Mouse (Mus musculus) layer of hippocampus, adult 2 months (tissue): ENCODE measurements around the gene Plet1. TPM values are rescaled to one million over a fixed set of nuclear protein-coding genes. Genes with fewer than 3 reads are reported as not detected.

Experiments
- DNase-seq, 2 experiments: peaks; one replicate each; pipeline ENCODE4 v3.0.0; 2022; ENCODE audit warnings: low spot score in 2 of 2
- H3K27ac ChIP-seq: fragments of 200-600 bp; 2 replicates; pipeline ENCODE4 v1.8.1; 2022
- H3K4me3 ChIP-seq: fragments of 200-600 bp; 2 replicates; pipeline ENCODE4 v1.8.1; 2022; ENCODE audit warnings: mild to moderate bottlenecking
- CTCF ChIP-seq: fragments of 200-600 bp; conservative IDR thresholded peaks from 2 replicates; pipeline ENCODE4 v1.8.1; 2022; ENCODE audit warnings: antibody characterized with exemption, mild to moderate bottlenecking, moderate library complexity
- total RNA-seq, 2 experiments: library from RNA; stranded (reverse); gene quantifications; 2 replicates each; pipeline ENCODE4 v1.2.3; 2021

Gene Plet1
- total RNA-seq, 2 experiments from 2014 or later: not detected

DNA sequence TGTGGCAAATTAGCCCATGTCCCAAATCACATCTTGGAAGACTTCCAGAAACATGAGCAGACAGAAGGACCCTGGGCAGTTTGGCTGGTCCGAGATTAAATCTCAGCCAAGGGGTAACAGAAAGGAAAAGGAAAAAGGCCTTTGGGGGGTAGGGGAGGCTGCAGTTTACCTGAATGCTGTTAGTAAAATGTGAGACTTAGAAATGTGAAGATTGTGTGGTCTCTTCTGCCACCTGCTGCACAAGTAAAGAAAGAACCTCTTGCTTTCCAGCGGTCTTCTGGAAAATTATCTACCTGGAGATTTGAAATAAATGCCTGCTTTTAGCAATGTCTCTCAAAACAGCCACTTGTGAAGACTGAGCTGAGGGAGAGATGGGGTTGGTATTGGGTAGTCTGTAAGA, 36.6 kb downstream of the Plet1 start:
- DNase-seq: peak; percentile 12 to 55
- peak; percentile 81 for TF ChIP-seq CTCF

DNA sequence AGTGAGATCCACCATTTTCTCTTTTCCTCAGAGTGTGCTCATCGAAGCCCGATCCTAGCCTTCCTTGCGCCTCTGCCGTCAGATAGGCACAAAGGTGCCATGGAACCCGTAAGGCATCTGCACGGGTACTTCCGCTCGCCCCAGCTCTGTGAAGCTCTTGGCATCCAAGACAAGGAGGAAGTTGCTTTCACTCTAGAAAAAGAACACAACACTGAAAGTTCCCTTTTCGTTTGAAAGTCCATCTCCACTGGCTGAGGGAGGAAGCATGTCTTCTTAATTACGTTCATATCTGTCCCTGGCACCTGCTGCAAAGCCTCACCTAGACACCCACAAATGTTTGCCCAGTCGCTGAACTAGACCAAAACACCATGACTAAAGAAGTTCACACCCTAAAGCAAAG, 39.0 kb downstream of the Plet1 start:
- peak overlapping the region; percentile 41 for H3K4me3 ChIP-seq
- peak overlapping the region; percentile 73 for H3K27ac ChIP-seq
- peak in 1 of 2 experiments; percentile 18 for DNase-seq
- TF ChIP-seq CTCF: no peak

More for the DNA sequence above, 36.6 kb downstream of the Plet1 start:
- no peak overlapping the region for H3K4me3 ChIP-seq
- H3K27ac ChIP-seq: no peak overlapping the region

DNA sequence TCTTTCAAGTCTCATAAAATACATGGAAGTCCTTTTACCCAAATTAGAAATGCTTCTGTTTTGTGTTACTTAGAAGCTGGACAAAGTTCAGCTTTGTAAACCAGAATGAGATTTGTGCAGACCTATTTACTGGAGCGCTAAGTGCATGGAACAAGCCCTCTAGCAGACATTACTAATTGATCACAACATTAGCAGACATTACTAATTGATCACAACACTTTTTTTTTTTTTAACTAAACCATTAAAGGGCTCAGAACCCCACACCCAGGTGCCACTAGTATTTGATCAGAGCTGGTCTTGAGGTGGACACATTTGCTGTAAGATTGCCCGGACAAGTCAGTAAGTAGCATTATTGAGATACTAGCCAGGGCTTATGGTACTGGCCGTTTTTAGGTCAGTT, 39.5 kb downstream of the Plet1 start:
- Histone ChIP-seq H3K27ac (peak overlapping the region; percentile 73), H3K4me3 (peak overlapping the region; percentile 41)
- DNase-seq: no peak
- no peak for TF ChIP-seq CTCF

DNA sequence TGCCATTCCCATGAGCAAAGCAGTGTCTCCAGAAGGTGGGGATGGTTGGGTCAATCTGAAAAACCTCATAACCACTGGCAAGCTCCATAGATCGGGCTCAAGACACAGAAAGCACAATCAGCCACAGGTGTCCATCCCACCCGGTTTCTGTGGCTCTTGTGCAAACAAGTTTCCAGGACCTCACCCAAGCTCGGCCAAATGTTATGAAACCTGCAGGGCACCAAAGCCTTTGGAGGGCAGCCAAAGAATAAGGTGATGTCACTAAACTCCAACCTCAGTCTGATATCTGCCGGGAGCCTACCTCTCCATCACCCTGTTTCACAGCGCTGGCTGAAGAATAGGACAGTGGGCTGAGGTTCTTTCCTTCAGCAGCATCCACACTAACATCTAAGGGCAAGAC, 41.6 kb downstream of the Plet1 start:
- TF ChIP-seq CTCF: no peak
- H3K4me3 ChIP-seq: no peak overlapping the region
- DNase-seq: no peak
- H3K27ac ChIP-seq: no peak overlapping the region

DNA sequence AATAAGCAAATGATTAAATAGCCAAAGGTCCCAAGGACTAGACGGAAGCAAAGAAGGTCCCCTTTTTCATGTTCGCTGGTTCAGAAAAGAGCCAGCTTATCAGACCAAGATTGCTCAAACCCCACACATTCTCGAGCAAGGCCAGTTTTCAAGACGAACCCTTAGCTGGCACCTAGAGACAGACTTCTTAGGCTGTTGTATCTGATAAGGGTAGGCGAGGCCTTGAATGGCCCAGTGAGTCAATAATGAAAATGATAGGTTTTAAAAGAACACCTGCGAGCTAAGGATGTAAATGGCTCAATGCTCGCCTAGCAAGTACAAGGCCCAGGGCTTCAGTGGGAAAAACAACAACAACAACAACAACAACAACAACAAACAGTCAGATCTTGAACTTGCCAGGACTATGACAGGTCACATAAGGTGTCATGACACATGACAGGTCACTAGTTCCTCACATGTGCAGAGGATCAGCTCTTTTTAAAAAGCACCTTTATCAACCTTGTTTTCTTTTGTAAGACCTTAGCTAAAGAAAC, 42.3 kb downstream of the Plet1 start:
- no peak overlapping the region for H3K4me3 ChIP-seq
- no peak for DNase-seq
- H3K27ac ChIP-seq: no peak overlapping the region
- no peak for TF ChIP-seq CTCF

DNA sequence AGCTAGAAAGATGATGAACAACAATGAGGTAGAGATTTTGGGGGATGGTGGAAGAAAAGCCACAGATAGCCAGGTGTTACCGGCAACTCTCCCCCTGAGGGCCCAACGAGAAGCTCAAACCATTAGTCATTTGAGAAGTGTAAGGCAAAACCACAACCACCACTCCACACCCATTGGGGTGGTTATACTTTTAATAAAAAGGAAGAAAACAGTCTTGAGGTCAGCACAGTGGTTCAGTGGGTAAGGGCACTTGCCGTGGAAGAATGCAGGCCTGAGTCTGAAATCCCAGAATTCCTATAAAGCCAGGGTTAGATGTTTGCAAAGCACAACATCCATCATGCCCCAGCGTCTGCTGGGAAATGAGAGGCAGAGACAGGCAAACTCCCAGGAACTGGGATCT, 43.0 kb downstream of the Plet1 start:
- Histone ChIP-seq H3K27ac (no peak overlapping the region), H3K4me3 (no peak overlapping the region)
- DNase-seq: no peak
- no peak for TF ChIP-seq CTCF

DNA sequence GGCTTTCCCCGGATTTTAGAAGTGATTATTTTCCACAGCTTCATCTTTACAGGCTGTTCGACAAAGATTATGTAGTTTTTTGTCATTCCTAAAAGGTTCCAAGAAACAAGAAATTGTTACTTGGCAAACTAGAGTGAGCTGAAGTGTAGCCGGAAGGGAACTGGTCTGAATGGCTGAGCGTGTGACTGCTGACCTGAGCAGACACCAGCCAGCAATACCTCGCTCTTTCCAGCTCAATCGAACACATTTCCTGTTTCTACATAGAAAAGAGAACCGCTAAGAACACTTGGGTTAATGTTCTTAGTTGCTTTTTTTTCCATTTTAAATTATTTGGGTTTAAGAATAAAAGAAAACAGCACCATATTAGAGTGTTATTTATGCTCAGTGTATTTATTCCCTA, 45.8 kb downstream of the Plet1 start:
- Histone ChIP-seq H3K4me3 (peak overlapping the region; percentile 39), H3K27ac (peak overlapping the region; percentile 79)
- no peak for TF ChIP-seq CTCF
- DNase-seq: no peak

DNA sequence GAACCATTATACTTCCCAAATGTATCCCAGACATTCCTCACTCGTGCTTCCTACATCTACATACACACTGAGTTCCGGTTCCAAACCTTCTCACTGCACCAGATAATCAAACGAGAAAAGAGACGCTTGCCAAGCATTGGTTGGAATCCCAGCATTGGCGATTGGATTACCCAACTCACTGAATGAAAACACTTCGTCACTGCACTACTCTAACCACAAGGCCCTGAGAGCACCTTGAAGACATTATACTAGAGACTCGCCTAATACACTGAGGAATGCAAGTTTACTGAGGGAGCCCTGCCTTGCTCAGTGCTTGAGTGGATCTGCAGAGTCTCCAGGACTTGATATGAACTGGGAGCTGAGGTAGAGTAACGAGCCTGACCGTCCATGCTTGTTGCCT, 48.1 kb downstream of the Plet1 start:
- DNase-seq: no peak
- H3K4me3 ChIP-seq: no peak overlapping the region
- TF ChIP-seq CTCF: no peak
- H3K27ac ChIP-seq: no peak overlapping the region

DNA sequence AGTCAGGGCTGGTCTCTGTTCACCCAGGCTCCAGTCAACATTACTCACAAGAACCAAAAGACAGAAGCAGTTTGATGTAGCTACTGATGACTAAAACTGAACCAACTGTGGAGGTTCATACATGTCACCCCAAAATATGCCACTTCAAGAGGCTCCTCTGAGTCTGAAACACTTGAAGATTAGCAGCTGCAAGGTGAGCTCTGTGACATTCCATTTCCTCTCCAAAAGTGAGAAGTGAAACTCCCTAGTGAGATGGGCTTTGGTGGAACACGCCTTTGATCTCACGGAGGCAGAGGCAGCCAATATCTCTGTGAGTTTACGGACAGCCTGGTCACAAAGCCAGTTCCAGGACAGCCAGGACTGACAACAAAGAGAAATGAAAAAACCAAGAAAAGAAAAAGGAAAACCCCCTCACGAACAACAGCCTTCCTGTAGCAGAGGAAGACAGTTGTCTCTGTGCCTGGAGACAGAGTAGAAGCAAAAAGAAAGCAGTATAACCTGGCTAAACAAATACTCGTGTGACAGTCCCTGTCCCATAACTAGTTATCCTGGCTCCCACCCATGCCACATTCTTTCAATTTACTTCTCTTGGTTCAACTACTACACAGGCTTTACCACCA, 53.6 kb downstream of the Plet1 start:
- H3K4me3 ChIP-seq: no peak overlapping the region
- TF ChIP-seq CTCF: no peak
- H3K27ac ChIP-seq: no peak overlapping the region
- DNase-seq: no peak

DNA sequence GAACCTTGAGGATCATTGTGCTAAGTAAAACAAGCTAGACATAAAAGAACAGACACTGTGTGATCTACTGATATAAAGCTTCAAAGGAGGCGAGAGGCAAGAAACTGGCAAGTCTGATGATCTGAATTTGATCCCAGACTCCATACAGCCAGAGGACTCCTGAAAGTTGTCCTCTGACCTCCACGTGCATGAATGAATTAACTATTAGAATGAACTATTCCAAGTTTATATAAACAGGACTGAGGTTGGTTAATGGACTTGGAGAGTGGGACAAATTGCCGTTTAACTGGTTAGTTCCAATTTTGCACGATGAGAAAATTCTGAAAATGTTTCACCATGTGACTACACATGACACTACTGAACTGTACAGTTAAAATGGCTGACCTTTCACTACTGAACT, 54.6 kb downstream of the Plet1 start:
- Histone ChIP-seq H3K27ac (no peak overlapping the region), H3K4me3 (no peak overlapping the region)
- no peak for TF ChIP-seq CTCF
- no peak for DNase-seq

DNA sequence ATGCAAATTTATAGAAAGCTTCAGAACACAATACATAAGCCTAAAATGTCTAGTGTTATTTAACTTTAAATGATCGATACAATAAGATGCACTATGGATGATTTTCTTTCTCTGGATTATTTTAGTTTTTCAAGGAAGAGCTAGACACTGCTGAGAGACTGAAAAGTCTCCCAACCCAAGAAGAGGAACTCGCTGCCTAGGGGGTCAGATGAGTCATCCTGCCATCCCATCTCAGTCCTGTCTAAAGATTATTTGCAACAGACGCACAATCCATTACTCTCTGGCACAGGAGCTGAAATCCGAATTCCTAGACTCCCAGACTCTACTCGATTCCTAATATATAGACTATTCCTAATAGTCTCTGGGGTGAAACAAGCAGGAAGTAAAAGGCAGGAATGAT, 57.9 kb downstream of the Plet1 start:
- Histone ChIP-seq H3K4me3 (no peak overlapping the region), H3K27ac (no peak overlapping the region)
- no peak for DNase-seq
- TF ChIP-seq CTCF: no peak

DNA sequence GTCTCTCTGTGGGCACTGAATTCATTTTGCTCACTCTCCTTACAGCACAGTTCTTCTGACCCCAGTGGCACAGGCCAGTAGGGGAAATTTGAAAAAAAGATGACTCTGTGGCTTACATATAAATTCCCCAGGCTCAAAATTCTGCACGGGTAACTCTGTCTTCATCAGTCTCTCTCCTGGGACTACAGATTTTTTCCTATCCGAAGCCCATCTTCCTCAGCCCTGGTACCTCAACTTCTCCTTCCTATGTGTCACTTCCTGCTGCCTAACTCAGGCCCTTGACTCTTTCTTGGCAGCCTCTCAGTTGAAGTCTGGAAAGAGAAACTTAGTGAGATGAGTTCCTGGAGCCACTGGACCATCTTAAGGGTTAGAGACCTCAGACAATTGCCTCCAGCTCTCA, 59.2 kb downstream of the Plet1 start:
- no peak for TF ChIP-seq CTCF
- H3K4me3 ChIP-seq: no peak overlapping the region
- DNase-seq: no peak
- peak overlapping the region; percentile 95 for H3K27ac ChIP-seq

DNA sequence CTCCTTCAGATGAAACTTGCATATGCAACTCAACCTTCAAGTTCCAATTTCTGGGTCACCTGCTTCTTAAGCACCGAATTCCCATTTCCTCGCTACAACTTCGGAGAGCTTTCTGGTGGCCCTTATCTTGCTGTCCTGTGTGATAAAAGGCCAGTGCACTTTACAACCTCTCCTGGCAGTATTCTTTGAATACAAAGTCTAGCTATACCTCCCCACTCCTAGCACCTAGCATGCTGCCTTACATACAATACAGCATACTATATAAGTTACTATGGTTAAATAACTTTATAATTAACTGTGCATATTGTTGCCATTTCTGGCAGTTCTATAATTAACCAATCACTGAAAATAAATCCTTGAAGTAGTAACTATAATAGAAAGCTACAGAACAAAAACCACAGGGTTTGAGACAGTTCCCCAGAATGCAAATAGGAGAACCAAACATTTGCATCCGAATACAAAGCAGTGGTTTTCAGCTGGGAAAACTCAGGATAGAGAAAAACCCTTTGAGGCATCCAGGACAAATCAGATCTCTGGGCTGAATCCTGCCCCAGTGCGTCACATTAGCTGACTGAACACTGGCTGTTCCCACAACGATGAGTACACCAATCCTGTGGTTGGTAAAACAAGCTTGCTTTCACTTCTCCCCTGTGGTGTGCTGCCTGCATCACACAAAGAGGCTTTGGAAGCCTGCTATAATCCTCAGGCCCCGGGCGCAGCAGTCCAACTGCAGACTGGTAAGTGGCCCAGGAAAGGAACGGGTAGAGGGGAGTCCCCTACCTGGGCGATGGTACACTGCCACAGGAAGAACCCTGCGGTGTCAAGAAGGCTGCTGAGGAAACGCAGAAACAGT, 60.1 kb downstream of the Plet1 start, which contains the start of gene Il18:
Il18 (plus strand) TSS at position 587 of the 853 bp plus-strand sequence.
- peak; percentile 62 to 83 for DNase-seq
- peak; percentile 41 for TF ChIP-seq CTCF
- H3K27ac ChIP-seq: peak within 1 kb of the TSS; percentile 95
- peak within 1 kb of the TSS; percentile 62 for H3K4me3 ChIP-seq
